Mouse (Mus musculus) right cerebral cortex, postnatal 4 days (tissue): ENCODE measurements at regions not wholly inside any gene's neighbourhood (a gene's known extent, or its start where the extent isn't known, plus 50 kb on each side); places are given as distances from the start of the nearest gene placed in this dataset.
"Not testable (repeated sequence)": the region's sequence is repeated elsewhere in the genome, so short reads cannot be mapped to it uniquely, and the experiment has no call there.

Source experiments
- DNase-seq: peaks from one replicate; pipeline ENCODE4 v3.0.0-alpha.2; 2022

GRCm38 (mm10) chr8:103693531-103693930 lies 407.9 kb upstream of the Cdh5 start:
- no peak for DNase-seq

DNA sequence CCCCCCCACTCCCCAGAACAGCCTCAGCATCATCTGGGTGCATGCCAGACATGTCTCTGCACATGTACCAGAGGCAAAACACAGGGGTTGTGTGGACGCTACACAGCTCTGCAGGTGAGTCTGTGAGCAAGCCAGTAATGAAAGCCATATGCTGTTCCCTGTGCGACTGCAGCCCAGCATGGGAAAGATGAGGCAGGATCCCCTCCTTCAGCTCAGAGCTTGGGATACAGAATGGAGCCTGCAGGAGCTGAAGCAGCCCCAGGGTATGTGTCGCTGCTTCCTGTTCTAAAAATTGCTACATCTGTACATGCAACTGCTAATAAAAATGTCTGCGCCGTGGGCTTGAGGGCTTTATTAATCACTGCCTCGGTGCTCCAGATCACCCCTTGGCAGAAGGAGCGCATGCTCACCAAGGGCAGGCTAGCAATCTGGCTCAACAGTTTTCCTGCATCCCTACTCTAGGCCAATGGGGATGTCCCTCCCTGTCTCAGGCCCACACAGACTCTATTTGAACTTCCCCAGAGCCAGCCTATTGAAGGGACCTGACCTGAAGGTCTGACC lies 407.0 kb upstream of the Cdh5 start:
- DNase-seq: no peak

GRCm38 (mm10) chr8:103699016-103699520 lies 402.4 kb upstream of the Cdh5 start:
- no peak for DNase-seq

DNA sequence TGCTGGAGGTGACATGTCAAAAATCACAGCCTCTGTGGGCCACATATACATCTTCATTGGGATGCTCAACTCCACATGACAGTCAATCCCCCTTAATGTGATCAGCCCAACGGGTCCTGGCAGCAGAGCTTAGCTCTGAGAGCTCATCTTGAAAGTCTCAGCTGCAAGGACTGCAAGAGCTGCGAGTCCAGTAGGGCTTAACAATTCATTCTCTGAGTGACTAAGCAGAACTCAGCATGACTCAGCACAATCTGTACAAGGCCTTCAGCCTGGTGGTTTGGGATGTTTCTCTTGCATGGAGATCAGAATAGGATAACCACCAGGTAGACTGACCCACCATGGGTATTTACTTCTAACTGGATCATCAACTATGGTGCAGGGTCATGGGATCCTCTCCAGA lies 399.2 kb upstream of the Cdh5 start:
- DNase-seq: no peak

DNA sequence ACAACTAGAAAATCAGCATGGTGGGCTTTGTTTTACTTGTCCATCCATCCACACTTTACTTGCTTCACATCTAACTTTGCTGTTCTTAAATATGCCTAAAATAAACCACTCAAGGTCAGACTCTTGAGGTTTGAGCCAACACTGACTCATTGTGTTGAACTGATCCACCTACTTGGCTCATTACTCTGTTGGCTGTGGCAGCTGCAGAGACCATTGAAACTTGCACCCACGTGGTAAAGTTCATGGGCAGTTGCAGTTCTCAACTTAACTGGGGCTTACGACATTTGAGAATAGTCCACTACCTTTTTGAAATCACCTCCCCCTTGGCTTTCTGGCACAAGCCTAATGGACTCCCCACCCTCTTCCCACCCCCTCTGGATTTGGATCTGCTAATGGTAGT lies 395.3 kb upstream of the Cdh5 start:
- DNase-seq: no peak

- DNase-seq: not testable (repeated sequence)
These were observed 390.6 kb upstream of the Cdh5 start for GRCm38 (mm10) chr8:103710871-103711270.

DNA sequence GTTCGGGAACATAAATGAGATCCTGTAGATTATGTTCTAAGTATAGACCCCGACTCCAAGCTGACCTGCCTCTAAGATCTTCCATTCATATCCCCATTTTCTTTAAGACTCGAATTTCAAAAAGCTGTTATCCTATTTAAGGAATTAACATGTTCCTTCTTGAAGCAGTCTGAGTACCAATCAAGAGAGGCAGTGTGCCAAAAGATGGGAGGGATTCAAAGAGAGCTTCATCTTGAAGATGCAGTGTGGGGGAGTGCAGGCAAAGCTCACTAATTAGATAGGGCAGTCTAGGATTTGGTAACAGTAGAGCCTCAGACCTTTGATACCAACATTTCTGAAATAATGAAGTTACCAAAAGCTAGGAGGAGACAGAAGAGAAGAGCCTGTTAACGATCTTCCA lies 383.7 kb upstream of the Cdh5 start:
- DNase-seq: no peak

DNA sequence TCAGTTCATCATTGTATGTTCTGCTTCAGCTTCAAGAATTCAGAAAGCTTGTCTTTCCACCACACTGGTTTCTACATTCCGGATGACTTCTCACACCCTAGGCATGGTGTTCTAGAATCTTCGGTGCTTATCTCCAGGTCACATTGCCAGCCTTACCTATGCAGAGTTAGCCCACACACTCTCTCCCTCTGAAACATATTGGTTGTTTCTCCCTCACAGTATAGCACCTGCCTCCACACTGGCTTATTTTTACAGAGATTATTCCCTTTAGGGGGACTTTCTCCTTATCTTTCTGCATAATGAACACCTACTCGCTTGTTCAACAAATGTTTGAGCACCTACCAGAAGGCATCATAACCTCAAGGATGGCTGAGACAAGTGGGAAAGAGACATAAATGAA lies 368.0 kb upstream of the Cdh5 start:
- DNase-seq: no peak

- peak; percentile 33 for DNase-seq
These were observed 363.1 kb upstream of the Cdh5 start for GRCm38 (mm10) chr8:103738330-103738729.

DNA sequence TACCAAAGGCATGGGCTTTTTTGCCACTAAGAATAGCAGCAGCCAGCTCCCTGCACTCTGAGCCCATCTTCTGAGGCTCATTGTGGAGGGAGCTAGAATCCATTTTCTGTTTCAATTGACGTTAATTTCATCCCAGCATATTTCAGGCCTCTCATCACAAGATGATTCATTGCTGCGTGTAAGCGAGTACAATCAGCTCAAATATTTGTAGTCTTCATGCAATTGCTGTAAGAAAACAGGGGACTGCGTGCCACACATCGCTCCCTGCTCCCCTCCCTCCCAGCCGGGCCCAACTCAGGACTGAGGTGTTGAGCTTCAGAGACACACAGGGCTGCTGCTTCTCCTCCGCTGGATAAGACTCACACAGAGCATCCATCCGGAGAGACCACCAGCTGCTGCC lies 360.0 kb upstream of the Cdh5 start:
- peak; percentile 8 for DNase-seq

DNA sequence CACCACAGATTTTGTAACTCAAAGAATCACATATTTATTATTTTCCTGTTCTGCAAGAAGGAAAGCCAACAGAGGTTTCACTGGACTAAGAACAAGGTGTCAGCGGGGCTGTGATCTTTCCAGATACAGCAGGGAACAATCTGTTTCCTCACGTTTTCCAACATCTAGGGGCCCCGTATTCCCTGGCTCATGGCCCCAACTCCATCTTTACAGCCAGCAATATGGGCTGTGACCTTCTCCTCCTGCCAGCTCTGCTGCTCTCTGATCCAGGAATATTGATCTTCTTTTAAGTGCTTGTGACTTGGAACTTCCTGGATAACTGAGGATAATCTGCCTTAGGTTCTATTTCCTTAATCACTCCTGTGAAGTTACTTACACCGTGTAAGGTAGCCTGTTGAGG lies 352.7 kb upstream of the Cdh5 start:
- DNase-seq: no peak

DNA sequence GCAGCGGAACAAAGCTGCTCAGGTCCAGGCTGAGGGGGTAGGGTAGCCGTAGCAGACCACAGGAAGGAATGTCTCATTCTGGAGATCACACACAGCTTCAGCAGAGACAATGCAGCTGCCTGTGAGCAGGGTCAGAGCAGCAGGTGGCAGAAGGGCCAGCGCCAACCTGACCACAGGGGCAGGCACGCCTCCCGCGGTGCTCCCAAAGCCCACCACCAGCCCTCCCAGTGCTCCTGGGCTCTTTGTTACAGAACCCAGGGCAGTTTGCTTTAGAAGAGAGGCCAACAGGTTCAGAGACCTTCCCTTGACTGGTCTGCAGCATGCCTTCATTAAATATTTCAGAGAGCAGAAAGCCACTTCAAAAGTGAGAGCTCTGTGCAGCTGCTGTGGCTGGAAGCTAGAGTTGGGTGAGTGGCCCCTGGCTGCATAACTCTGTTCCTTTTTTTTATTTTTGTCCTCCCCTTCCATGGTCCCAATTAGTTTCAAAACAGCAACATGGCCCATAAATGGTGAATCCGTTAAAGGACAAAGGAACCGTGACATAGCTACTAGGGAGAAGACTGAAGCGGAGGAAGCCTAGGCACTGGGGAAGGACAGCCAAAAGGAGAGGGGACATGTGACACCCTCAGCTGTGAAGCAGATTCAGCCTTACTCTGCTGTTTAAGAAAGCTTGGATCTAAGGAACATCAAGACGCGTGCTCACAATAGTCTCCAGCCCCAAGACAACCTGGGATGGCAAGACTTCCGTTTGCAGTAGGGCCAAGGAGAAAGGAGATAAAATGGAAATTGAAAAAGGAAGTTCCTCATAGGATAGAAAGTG lies 350.9 kb upstream of the Cdh5 start:
- no peak for DNase-seq

- no peak for DNase-seq
These were observed 350.3 kb upstream of the Cdh5 start for GRCm38 (mm10) chr8:103751161-103751560.

DNA sequence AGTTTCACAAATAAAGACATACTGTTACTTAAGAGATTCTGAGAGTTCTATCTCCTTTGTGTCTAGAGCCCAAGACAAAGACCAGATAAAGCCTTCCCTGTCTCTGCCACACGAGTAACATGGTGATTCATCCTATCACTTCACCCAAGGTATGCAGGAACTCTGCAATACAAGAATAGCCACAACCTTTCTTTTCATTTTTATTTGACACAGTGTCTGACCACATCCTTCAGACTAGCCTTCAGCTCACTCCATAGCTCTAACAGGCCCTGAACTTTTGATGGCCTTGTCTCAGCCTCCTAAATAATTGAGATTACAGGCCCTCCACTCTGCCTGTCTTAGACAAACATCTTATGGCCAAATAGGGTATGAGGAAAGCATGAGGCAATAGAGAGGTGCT lies 337.6 kb upstream of the Cdh5 start:
- no peak for DNase-seq

DNA sequence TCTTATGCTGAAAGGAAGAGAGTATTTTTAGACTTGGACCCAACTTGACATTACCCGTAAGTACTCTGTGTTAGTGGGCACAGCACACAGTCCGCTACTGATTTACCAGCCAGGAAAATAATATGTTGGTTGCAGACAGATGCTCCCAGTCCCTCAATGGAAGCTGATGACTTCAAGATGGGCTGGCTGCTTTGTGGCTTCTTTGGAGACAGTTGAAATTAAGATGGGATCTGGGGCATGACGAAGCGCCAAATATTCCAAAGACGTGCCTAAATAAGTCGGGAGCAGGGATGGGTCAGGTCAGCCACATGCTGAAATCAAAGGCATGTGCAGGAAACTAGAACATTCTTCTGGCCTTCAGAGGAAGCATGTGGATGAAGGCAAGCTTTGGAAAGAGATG lies 321.8 kb upstream of the Cdh5 start:
- DNase-seq: no peak

DNA sequence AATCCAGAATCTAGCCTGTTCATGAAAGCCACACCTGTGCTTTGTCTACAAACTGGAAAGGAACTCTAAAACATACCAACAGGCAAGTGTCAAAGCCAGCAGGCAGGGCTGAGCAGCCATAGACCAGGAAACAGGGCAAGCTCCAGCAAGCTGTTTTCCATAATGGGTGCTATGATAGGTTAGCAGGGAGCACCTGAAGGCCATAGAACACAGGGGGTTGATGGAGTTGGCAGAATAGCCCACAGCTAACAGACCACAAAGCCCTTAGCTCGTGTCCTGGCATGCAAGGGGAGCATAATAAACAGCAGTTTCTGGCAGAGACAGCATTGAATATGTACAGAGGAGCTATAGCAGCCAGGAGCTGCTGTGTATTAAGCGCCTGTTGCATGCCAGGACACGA lies 313.1 kb upstream of the Cdh5 start:
- no peak for DNase-seq

DNA sequence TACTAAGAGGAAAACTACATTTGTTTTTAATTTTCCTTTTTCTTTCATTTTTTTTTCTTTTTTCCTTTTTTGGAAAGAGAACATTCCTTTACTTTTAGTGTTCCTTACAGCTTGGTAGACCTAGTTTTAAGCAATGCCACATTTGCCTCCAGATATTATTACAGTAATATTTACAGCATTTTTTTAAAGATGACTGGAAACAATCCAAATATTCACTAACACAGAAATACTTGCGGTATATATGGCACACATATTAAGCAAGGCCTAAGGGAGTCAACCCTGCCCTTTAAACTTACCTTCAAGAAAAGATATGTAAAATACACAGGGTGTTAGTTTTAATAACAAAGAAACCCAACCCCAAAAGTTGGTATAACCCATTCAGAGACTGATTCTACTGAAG lies 308.1 kb upstream of the Cdh5 start:
- DNase-seq: no peak

- DNase-seq: not testable (repeated sequence)
These were observed 302.8 kb upstream of the Cdh5 start for GRCm38 (mm10) chr8:103798630-103799029.

DNA sequence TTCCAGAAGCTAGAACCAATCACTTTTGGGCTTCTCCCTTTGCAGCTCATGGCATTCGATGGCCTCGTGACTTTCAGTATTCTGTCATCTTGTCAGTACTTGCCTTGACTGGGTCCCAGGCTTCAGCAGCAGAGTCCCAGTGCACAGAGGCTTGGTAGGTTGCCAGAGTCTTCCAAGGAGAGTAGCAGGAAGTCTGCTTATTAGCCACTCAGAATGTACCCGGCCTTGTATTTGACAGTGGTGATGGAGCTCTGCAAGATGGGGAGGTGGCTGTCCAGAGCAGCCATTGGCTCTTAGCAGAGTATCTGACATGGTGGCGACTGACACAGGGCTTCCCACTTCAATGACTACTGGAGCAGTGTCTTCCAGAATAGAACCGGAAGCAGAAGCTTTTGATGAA lies 293.3 kb upstream of the Cdh5 start:
- DNase-seq: no peak

DNA sequence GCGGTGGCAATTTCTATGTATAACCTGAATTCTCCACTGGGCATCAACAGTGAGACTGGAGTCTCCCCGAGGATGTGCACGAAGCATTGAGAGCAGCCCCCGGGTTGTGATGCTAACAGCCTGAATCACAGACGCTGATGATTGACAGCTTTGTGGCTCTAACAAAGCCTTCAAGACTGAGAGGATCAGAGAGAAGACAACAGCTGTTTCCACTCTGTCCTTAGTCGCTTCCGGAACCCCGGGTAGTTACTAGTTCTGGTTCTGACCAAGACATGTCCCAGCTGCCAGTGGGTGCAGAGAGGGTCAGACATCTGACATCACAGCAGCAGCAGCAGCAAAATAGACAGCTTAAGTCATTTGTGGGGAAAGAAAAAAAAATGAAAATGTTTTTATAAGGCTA lies 292.8 kb upstream of the Cdh5 start:
- DNase-seq: no peak

DNA sequence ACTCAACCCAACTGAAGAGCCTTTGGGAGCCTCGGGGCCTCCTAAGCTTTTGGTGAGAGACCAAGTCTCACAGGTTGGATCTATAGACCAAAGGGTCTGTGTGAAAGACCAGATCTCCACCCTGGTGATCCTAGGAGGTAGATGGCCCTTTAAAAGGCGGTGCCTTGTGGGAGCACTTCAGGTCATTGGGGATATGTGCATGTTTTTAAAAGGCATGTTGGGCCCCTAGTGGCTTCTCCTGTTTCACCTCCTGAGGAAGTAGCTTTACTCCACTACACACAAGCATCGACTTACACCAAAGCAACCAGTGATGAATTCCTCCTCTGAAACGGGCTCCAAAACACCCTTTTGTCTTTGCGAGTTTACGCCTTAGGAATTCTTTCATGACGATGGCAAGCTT lies 292.3 kb upstream of the Cdh5 start:
- DNase-seq: no peak

GRCm38 (mm10) chr8:103813954-103814591 lies 287.4 kb upstream of the Cdh5 start:
- DNase-seq: peak; percentile 24

DNA sequence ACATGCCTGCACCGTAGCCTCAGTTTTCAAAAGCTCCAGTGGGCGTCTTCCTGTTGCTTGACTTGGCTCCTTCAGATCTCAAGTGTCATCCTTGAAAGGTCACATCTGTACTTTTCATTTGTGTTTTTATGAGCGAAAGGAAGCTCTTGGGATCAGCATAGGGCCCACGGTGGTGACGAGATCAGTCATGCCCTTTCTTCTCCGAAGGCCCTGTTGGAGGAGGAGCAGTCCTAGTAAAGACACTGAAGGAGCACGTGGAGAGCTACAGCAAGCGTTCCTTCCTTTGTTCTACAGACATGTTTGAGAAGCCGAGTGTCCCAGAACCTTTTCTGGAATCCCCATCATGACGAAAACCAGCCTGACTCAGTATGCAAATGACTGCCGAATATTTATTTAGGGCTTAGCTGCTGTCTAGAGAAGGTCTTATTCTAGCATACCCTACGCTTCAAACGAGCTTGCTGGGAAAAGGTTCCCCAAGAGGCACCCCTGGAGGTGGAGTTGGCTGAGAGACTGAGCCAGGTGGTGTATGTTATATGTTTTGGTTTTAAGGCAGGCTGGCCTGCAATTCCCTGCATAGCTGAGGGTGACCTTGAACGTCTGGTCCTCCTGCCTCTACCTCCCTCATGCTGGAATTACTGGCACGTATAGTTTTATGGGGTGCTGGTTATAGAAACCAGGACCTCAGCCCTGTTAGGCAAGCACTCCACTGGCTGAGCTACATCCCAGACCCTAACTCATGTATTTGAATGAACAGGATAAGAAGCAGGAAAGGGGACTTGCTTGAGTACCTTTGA lies 285.1 kb upstream of the Cdh5 start:
- no peak for DNase-seq
